Mouse (Mus musculus): ENCODE results near the gene Dennd5b. TPM values are rescaled to one million over a fixed set of nuclear protein-coding genes. Genes with fewer than 3 reads are reported as not detected.
A peak's percentile ranks its signal among the peaks of the same experiment; 100 is the strongest.
"Not testable (repeated sequence)": the region's sequence is repeated elsewhere in the genome, so short reads cannot be mapped to it uniquely, and the experiment has no call there.

The Dennd5b gene
- total RNA-seq, 2 experiments from 2014 or later = 10.5 TPM

DNA sequence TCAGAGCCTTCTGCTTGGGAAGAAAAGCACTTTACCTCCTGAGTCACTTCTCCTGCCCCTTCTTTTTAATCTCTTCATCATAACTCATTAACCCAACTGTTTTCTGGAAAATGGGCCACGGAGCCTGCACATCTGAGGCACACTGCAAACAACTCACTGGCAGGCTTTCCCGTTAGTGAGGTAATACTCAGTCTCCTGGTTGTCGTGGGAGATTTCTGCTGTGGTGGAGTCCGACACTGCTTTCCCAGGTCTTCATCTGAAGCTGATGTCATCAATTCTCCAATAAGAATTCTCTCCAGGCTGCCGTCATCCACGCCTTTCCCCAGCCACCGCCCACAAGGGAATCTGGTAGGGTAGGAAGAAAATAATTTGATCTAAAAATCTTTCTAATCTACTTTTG, 96.5 kb downstream of the Dennd5b start:
- no peak for DNase-seq

DNA sequence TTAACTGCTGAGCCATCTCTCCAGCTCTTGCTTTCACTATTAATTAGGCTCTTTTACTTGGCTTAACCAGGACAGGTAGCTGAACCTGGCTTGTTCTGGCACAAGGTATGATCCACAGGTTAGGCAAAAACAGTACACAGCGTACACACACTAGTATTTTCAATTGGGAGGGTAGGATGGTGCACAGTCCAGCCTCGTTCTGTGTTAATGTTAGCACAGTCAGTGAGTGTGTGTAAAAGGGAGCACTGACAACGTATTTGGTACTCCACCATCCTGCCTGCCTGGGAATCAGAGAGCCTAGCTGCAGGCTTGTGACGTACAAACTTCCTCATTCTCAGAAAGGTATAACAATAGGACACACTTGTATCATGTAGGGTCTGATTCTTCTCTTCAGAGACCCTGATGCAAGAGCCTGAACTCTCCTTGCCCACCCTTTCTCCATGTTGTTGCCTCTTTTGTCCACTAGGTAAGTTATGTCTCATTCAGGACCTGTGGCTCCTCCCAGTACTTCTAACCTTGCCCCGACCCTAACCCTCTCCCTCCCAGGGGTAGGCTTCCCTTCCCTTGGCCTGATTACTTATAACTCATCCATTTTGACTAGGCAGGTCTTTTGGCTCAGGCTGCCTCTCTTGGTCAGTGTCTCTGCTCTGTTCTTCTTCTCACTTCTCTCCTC, 107.0 kb downstream of the Dennd5b start:
- DNase-seq = no peak

DNA sequence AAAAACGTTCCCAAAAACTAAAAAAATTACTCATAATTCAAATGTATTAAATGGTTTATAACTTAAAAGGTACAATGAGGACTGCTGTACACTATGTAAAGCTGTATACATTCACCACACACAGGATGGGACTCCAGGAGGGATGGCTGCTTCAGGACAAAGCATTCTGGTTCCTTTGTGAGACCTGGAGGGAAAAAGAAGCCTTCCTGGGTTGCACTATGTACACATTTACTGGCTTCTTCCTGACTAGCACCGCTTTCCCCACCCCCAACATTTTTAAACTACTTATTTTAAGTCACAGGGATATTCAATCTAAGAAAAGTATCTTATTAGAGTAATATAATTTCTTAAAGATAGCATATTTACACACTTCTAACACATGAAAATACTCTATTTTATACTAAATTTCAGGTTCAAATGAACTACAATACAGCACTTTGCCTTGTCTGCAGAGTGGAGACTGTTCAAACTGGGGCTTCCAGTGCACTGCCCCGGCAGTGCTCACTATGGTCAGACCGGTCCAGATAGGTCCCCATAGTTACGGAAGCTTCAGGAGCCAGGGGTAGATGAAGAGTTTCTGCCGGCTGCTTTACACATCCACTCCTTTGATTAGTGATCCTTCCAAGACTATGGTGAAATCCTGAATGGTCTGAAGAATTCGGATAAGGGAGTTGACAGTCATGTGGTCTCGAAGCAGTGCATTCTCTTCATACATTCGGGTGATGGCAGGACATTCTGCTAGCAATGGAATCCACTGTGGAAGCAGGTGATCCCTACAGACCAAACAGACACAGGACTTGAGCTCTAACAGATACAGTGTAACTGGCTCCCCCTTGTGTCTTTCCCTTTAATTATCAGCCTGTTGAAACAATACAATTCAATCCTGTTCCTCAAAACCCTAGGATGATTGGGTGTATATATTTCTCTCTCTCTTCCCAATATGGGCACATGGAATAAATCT, 108.1 kb downstream of the Dennd5b start:
- no peak for DNase-seq

DNA sequence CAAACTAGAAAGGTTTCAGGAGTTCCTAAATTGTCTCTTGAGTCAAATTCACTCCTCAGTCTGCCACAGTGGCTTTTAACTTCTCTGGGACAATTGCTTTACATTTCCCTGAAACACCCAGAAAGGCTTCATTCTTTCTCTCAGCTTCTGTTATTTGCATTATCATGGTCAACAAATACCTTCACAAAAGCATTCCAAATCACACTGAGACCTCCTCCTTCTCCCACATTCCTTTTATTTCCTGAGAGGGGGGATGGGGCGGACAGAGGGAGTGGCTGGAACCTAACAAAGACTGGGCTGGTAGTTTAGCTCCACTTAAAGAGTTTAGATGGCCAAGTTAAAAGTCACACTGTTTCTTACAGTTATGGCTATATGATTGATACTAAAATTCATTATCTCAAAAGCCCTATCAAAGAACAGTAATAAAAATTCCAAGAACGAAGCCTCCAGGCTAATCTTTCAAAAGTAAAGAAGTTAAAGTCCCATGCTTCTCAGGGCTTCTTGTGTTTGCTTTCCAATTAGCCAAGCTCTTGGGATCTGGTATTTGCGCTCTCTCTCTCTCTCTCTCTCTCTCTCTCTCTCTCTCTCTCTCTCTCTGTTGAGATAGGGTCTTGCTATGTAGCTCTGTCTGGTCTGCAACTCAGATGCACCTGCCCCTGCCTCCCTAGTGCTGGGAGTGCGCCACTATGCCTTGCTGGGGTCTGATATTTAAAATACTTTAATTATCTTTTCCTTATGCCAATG, 108.9 kb downstream of the Dennd5b start:
- no peak for DNase-seq

- DNase-seq = no peak
These were observed 109.7 kb downstream of the Dennd5b start for GRCm38 (mm10) chr6:148991660-148992372.

GRCm38 (mm10) chr6:148989792-148990491, 111.5 kb downstream of the Dennd5b start:
- not testable (repeated sequence) for DNase-seq

- no peak for DNase-seq
These were observed 115.5 kb downstream of the Dennd5b start for GRCm38 (mm10) chr6:148986003-148986402.

DNA sequence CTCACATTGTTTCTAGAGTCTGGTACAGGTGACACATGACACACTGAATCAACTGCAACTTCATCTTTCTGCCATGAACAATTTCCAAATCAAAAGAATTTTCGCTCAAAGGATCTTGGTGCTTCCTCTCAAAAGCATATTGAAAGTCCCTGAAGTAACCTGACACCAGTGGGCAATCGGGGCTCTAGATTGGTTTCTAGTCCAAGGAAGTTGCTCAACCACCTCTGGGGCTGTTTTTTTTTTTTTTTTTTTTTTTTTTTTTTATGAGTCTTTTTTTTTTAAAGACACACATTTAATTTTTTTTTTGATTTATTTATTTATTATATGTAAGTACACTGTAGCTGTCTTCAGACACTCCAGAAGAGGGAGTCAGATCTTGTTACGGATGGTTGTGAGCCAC, 121.0 kb downstream of the Dennd5b start:
- DNase-seq = no peak

- no peak for DNase-seq
These were observed 126.4 kb downstream of the Dennd5b start for GRCm38 (mm10) chr6:148975096-148975495.

GRCm38 (mm10) chr6:148972891-148973290, 128.6 kb downstream of the Dennd5b start:
- DNase-seq = no peak

GRCm38 (mm10) chr6:148972059-148972848, 129.2 kb downstream of the Dennd5b start:
- no peak for DNase-seq

- DNase-seq = no peak
These were observed 130.0 kb downstream of the Dennd5b start for GRCm38 (mm10) chr6:148971385-148971940.

GRCm38 (mm10) chr6:148961285-148961684, 140.2 kb downstream of the Dennd5b start:
- no peak for DNase-seq

GRCm38 (mm10) chr6:148959540-148960238, 141.8 kb downstream of the Dennd5b start:
- DNase-seq = no peak

- no peak for DNase-seq
These were observed 142.8 kb downstream of the Dennd5b start for GRCm38 (mm10) chr6:148958712-148959111.

- no peak for DNase-seq
These were observed 144.4 kb downstream of the Dennd5b start for GRCm38 (mm10) chr6:148957046-148957445.

DNA sequence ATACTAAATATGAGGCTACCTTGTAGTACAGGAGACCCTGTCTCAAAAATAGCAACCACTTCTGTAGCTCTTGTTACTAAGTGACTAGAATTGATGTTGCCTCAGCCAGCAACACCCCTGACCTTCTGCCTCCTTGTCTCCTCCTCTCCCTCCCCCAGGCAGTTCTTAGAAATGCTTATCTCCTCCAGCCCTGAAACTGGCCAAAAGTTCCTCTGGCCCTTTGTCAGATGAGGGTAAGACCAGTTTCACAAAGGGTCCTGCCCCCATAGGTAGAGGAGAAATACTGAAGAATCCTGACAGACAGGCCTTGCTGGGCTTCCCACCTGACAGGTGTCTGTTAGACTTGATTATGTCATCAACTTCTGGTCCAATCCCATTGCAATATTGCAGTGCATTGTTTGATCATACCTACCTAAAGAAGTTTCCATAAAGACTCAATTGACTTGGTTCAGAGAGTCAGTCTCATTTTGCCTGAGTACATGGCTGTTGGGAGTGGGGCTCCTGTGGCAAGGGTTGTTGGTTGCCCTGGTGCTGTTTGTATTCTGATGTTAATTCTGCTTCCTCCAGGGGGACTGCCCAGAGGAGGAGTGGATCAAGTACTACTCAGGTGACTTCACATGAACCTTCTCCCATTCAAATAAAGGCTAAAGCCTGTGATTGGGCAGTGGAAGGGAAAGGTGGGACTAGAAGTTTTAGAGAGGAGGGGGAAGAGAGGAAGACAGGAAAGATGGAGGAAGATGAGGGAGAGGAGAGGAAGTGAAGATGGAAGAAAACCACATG, 145.6 kb downstream of the Dennd5b start:
- DNase-seq = no peak

DNA sequence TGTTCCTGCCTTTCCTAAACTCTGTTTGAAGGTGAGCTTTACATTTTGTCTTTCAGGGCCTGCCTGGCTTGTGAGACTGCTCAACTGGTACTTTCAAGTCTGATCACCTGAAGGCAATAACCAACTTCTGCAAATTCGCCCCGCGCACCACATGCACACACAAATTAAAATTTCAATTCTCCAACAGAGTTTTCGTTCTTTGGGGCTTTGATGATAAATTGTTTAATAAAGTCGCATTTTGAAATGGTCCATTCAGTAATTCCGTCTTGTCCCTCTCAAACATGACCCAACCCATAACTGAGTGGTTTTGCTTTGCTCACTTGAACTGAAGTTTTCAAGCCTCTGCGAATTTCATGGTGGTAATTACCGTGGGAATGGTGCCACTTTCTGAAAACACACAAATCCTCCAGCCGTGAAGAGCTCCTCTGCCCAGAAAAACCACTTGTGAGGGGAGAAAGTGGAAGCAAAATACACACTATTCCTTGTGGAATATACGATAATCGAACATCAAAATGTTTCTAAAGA, 154.5 kb downstream of the Dennd5b start:
- no peak for DNase-seq

- DNase-seq = peak; percentile 95
These were observed 155.1 kb downstream of the Dennd5b start, which contains the start of gene Sinhcaf for GRCm38 (mm10) chr6:148946409-148946742. Gene Sinhcaf (minus strand): TSS chr6:148946467.
